Mouse (Mus musculus) ES-E14 (cell line): ENCODE data around the gene Grik5.

Experiments
- CHD2 ChIP-seq: IDR thresholded peaks from 2 replicates; pipeline ENCODE4 v1.6.1; 2014; ENCODE audit warnings: mild to moderate bottlenecking, low read depth, low read length, inconsistent platforms
- HCFC1 ChIP-seq: IDR thresholded peaks from 2 replicates; pipeline ENCODE4 v1.6.1; 2012; ENCODE audit warnings: low read length, inconsistent platforms, borderline replicate concordance; ENCODE audit not compliant: insufficient read depth
- ZC3H11A ChIP-seq: IDR thresholded peaks from 2 replicates; pipeline ENCODE4 v1.6.1; 2012; ENCODE audit warnings: low read depth, mild to moderate bottlenecking, inconsistent platforms, low read length, borderline replicate concordance

- TF ChIP-seq HCFC1 (no peak), CHD2 (no peak), ZC3H11A (no peak)
Measured at GRCm38 (mm10) chr7:25076296-25076662, 4.1 kb upstream of the Grik5 start.
